Mouse (Mus musculus): Measurements from ENCODE around the gene Mmp28. TPM values are rescaled to one million over a fixed set of nuclear protein-coding genes. Genes with fewer than 3 reads are reported as not detected.

The Mmp28 gene
- polyA plus RNA-seq, 2 experiments: 2.4 to 4.6 TPM

- Histone ChIP-seq H3K27ac (replicated peaks; ENCODE audit: low read depth, low read length) (no peak overlapping the region), H3K9me3 (ENCODE audit: control insufficient read depth, low read length) (no peaks in the 10 kb centered on the region), H3K4me2 (replicated peaks; ENCODE audit: low read depth, low read length, severe bottlenecking) (no peak overlapping the region), H3K4me3 (replicated peaks; ENCODE audit: low read length) (no peak overlapping the region), H3K27me3 (ENCODE audit: control insufficient read depth, insufficient read depth, low read length) (no peaks in the 10 kb centered on the region), H3K4me1 (ENCODE audit: control insufficient read depth, insufficient read depth, low read length) (0 out of 2 replicates have a peak, but pooled peaks cover 9% of the 10 kb centered on the region), H3K36me3 (ENCODE audit: control insufficient read depth, insufficient read depth, low read length) (peaks cover 5% of the 10 kb centered on the region), H3K9ac (ENCODE audit: low read depth, low read length, severe bottlenecking) (no peak overlapping the region)
- DNase-seq (ENCODE audit: low spot score) (no peak), ATAC-seq (ENCODE audit: low FRiP score, low read depth) (no peak)
- 32% methylated on average over 8 of the region's 8 CpGs for WGBS
- TF ChIP-seq POLR2A (IDR thresholded peaks at IDR 0.05; ENCODE audit: borderline replicate concordance, extremely low read depth, insufficient read depth, insufficient read length): no peak
Observed at GRCm38 (mm10) chr11:83408242-83408641, 54.6 kb downstream of the Mmp28 start.

- DNase-seq (ENCODE audit: low spot score): no peak
- WGBS: 65% methylated on average over 3 of the region's 3 CpGs
- H3K4me3 ChIP-seq (replicated peaks; ENCODE audit: low read length): no peak overlapping the region
Observed at GRCm38 (mm10) chr11:83406391-83406790, 56.5 kb downstream of the Mmp28 start.

DNA sequence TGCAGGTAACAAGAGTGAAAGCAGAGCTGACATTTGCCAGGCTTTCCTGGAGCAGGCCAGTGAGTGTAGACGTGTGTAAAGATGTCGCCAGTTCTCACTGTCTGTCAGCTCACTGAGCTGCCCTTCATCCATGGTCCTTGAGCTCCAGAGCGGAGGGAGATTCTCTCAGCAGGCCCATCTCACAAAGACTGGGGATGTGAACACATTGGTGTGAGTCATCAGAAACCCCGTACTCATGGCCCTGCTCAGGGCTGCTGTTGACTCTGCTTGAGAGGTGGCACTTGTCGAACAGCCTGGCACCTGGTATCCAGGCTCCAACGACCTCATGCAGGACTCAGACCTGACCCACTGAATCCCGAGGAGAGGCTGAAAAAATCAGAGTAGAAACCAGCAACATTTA lies 59.1 kb downstream of the Mmp28 start:
- no peak for TF ChIP-seq POLR2A (IDR thresholded peaks at IDR 0.05; ENCODE audit: borderline replicate concordance, extremely low read depth, insufficient read depth, insufficient read length)
- H3K36me3 ChIP-seq (ENCODE audit: control insufficient read depth, insufficient read depth, low read length): peaks cover 30% of the 10 kb centered on the region
- WGBS: 83% methylated on average over 7 of the region's 7 CpGs

More at GRCm38 (mm10) chr11:83406391-83406790, 56.5 kb downstream of the Mmp28 start:
- H3K27me3 ChIP-seq (ENCODE audit: control insufficient read depth, insufficient read depth, low read length): no peaks in the 10 kb centered on the region
- no peak overlapping the region for H3K27ac ChIP-seq (replicated peaks; ENCODE audit: low read depth, low read length)
- no peak overlapping the region for H3K4me2 ChIP-seq (replicated peaks; ENCODE audit: low read depth, low read length, severe bottlenecking)
- peaks cover 19% of the 10 kb centered on the region for H3K36me3 ChIP-seq (ENCODE audit: control insufficient read depth, insufficient read depth, low read length)
- ATAC-seq (ENCODE audit: low FRiP score, low read depth): no peak
- no peak overlapping the region for H3K9ac ChIP-seq (ENCODE audit: low read depth, low read length, severe bottlenecking)
- H3K9me3 ChIP-seq (ENCODE audit: control insufficient read depth, low read length): no peaks in the 10 kb centered on the region
- no peak for TF ChIP-seq POLR2A (IDR thresholded peaks at IDR 0.05; ENCODE audit: borderline replicate concordance, extremely low read depth, insufficient read depth, insufficient read length)
- 0 out of 2 replicates have a peak, but pooled peaks cover 9% of the 10 kb centered on the region for H3K4me1 ChIP-seq (ENCODE audit: control insufficient read depth, insufficient read depth, low read length)

GRCm38 (mm10) chr11:83398724-83399123 lies 64.1 kb downstream of the Mmp28 start:
- no peak overlapping the region for H3K9ac ChIP-seq (ENCODE audit: low read depth, low read length, severe bottlenecking)
- H3K4me3 ChIP-seq (replicated peaks; ENCODE audit: low read length): no peak overlapping the region
- H3K27me3 ChIP-seq (ENCODE audit: control insufficient read depth, insufficient read depth, low read length): no peaks in the 10 kb centered on the region
- no peaks in the 10 kb centered on the region for H3K4me1 ChIP-seq (ENCODE audit: control insufficient read depth, insufficient read depth, low read length)
- no peaks in the 10 kb centered on the region for H3K9me3 ChIP-seq (ENCODE audit: control insufficient read depth, low read length)
- TF ChIP-seq POLR2A (IDR thresholded peaks at IDR 0.05; ENCODE audit: borderline replicate concordance, extremely low read depth, insufficient read depth, insufficient read length): no peak
- H3K36me3 ChIP-seq (ENCODE audit: control insufficient read depth, insufficient read depth, low read length): peaks cover 57% of the 10 kb centered on the region
- no peak overlapping the region for H3K27ac ChIP-seq (replicated peaks; ENCODE audit: low read depth, low read length)
- H3K4me2 ChIP-seq (replicated peaks; ENCODE audit: low read depth, low read length, severe bottlenecking): no peak overlapping the region
- WGBS: 76% methylated on average over 5 of the region's 5 CpGs
- ATAC-seq (ENCODE audit: low FRiP score, low read depth): no peak
- no peak for DNase-seq (ENCODE audit: low spot score)

More for the DNA sequence above, 59.1 kb downstream of the Mmp28 start:
- no peak overlapping the region for H3K4me2 ChIP-seq (replicated peaks; ENCODE audit: low read depth, low read length, severe bottlenecking)
- H3K4me3 ChIP-seq (replicated peaks; ENCODE audit: low read length): no peak overlapping the region
- no peaks in the 10 kb centered on the region for H3K4me1 ChIP-seq (ENCODE audit: control insufficient read depth, insufficient read depth, low read length)
- no peak overlapping the region for H3K9ac ChIP-seq (ENCODE audit: low read depth, low read length, severe bottlenecking)
- no peak for ATAC-seq (ENCODE audit: low FRiP score, low read depth)
- H3K9me3 ChIP-seq (ENCODE audit: control insufficient read depth, low read length): no peaks in the 10 kb centered on the region
- no peak for DNase-seq (ENCODE audit: low spot score)
- no peak overlapping the region for H3K27ac ChIP-seq (replicated peaks; ENCODE audit: low read depth, low read length)
- H3K27me3 ChIP-seq (ENCODE audit: control insufficient read depth, insufficient read depth, low read length): no peaks in the 10 kb centered on the region

GRCm38 (mm10) chr11:83397626-83398025 lies 65.2 kb downstream of the Mmp28 start:
- ATAC-seq (ENCODE audit: low FRiP score, low read depth) (no peak), DNase-seq (ENCODE audit: low spot score) (no peak)
- Histone ChIP-seq H3K27ac (replicated peaks; ENCODE audit: low read depth, low read length) (no peak overlapping the region), H3K9ac (ENCODE audit: low read depth, low read length, severe bottlenecking) (no peak overlapping the region), H3K27me3 (ENCODE audit: control insufficient read depth, insufficient read depth, low read length) (no peaks in the 10 kb centered on the region), H3K36me3 (ENCODE audit: control insufficient read depth, insufficient read depth, low read length) (peaks cover 54% of the 10 kb centered on the region), H3K4me2 (replicated peaks; ENCODE audit: low read depth, low read length, severe bottlenecking) (no peak overlapping the region), H3K4me1 (ENCODE audit: control insufficient read depth, insufficient read depth, low read length) (no peaks in the 10 kb centered on the region), H3K4me3 (replicated peaks; ENCODE audit: low read length) (no peak overlapping the region), H3K9me3 (ENCODE audit: control insufficient read depth, low read length) (no peaks in the 10 kb centered on the region)
- no peak for TF ChIP-seq POLR2A (IDR thresholded peaks at IDR 0.05; ENCODE audit: borderline replicate concordance, extremely low read depth, insufficient read depth, insufficient read length)
- 91% methylated on average over 7 of the region's 7 CpGs for WGBS

Measured in limb, embryonic 14.5 days (tissue).